Mouse (Mus musculus) stomach, embryonic 15.5 days (tissue): ENCODE measurements around the gene Gm3045. TPM values are rescaled to one million over a fixed set of nuclear protein-coding genes. Genes with fewer than 3 reads are reported as not detected.

ENCODE experiments used
- ATAC-seq: fragments of 200-750 bp; cut with Nextera tagmentation; 2 replicates; pipeline ENCODE4 v1.8.0; 2017; ENCODE audit warnings: low read depth, moderate number of reproducible peaks, moderate TSS enrichment; ENCODE audit not compliant: insufficient read depth, low FRiP score
- H3K27ac ChIP-seq: fragments of 300-500 bp; sonication (generic); 2 replicates; pipeline ENCODE4 v1.5.1; 2015; ENCODE audit warnings: mild to moderate bottlenecking, inconsistent platforms
- H3K27me3 ChIP-seq: fragments of 300-500 bp; sonication (generic); replicated peaks from 2 replicates; pipeline ENCODE4 v1.6.1; 2015; ENCODE audit warnings: inconsistent platforms
- H3K36me3 ChIP-seq: fragments of 300-500 bp; sonication (generic); 2 replicates; pipeline ENCODE4 v1.6.1; 2015; ENCODE audit warnings: inconsistent platforms
- H3K4me1 ChIP-seq: fragments of 300-500 bp; sonication (generic); 2 replicates; pipeline ENCODE4 v1.6.1; 2015; ENCODE audit warnings: inconsistent platforms
- H3K4me2 ChIP-seq: fragments of 300-500 bp; sonication (generic); 2 replicates; pipeline ENCODE4 v1.6.1; 2015; ENCODE audit warnings: mild to moderate bottlenecking, inconsistent platforms
- H3K4me3 ChIP-seq: fragments of 300-500 bp; sonication (generic); replicated peaks from 2 replicates; pipeline ENCODE4 v1.5.1; 2015; ENCODE audit warnings: inconsistent platforms
- H3K9ac ChIP-seq: fragments of 300-500 bp; sonication (generic); 2 replicates; pipeline ENCODE4 v1.6.1; 2015; ENCODE audit warnings: inconsistent platforms
- H3K9me3 ChIP-seq: fragments of 300-500 bp; sonication (generic); 2 replicates; pipeline ENCODE4 v1.6.1; 2016; ENCODE audit warnings: inconsistent platforms
- WGBS: fragments of 180-500 bp; shearing (Covaris S2); methylation state at CpG from one replicate; pipeline ENCODE4 v1.1.7; 2015; 5-methylcytosine and 5-hydroxymethylcytosine counted together
- polyA plus RNA-seq: library from polyadenylated mRNA; unstranded; fragments of >200 nt; fragmentation: Nextera tagmentation; extraction: Ambion mirVana; gene quantifications from 2 replicates; pipeline ENCODE4 v1.2.1, GENCODE M21; 2015

Gm3045 gene
- not detected in 2 replicates for polyA plus RNA-seq

- no peak within 1 kb of the TSS for H3K4me2 ChIP-seq
- peaks cover 3% of the 10 kb centered on the region; the same call in 1 of the 2 replicates for H3K4me1 ChIP-seq
- 66% methylated on average over 4 of the region's 4 CpGs for WGBS
- no peaks in the 10 kb centered on the region for H3K36me3 ChIP-seq
- H3K4me3 ChIP-seq = no peak within 1 kb of the TSS
- no peak for ATAC-seq
- H3K27ac ChIP-seq = no peak within 1 kb of the TSS
- H3K27me3 ChIP-seq = 0 out of 2 replicates have a peak, but pooled peaks cover 3% of the 10 kb centered on the region
- no peak within 1 kb of the TSS for H3K9ac ChIP-seq
- H3K9me3 ChIP-seq = no peaks in the 10 kb centered on the region
These were observed at the start of gene Gm3045 for GRCm38 (mm10) chr13:56426365-56426764. TSS of gene Gm3045 (plus strand) at chr13:56426594.

- Histone ChIP-seq H3K27me3 (no peaks in the 10 kb centered on the region), H3K4me1 (no peaks in the 10 kb centered on the region), H3K4me3 (no peak overlapping the region), H3K27ac (no peak overlapping the region), H3K9me3 (no peaks in the 10 kb centered on the region), H3K9ac (no peak overlapping the region), H3K36me3 (no peaks in the 10 kb centered on the region), H3K4me2 (no peak overlapping the region)
- WGBS = 62% methylated on average over 14 of the region's 14 CpGs
- ATAC-seq = no peak
These were observed 45.3 kb upstream of the Gm3045 start for GRCm38 (mm10) chr13:56380855-56381685.

- no peak overlapping the region for H3K4me3 ChIP-seq
- WGBS = 58% methylated on average over 3 of the region's 3 CpGs
- H3K4me1 ChIP-seq = no peaks in the 10 kb centered on the region
- H3K36me3 ChIP-seq = no peaks in the 10 kb centered on the region
- H3K27me3 ChIP-seq = no peaks in the 10 kb centered on the region
- H3K27ac ChIP-seq = no peak overlapping the region
- no peaks in the 10 kb centered on the region for H3K9me3 ChIP-seq
- H3K4me2 ChIP-seq = no peak overlapping the region
- ATAC-seq = no peak
- H3K9ac ChIP-seq = no peak overlapping the region
These were observed 43.0 kb upstream of the Gm3045 start for GRCm38 (mm10) chr13:56383406-56383805.

DNA sequence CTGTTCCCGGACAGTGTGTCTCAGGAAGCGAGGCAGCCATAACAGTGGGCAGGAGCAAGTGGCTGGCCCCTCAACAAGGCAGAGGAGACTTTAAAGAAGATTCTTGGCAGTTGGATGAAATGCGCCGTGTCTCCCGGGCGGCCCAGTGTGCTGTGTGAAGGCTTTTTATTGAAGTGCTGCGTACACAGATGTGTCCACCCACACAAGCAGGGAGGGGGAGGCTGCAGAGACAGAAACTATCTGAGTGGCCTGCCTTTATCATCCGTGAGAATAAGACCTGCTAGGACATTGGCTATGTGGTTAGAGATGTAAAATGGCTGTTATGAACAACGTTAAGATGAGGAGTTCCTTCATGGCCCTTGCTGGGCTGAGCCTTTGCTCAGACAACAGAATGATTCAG, 40.0 kb upstream of the Gm3045 start:
- Histone ChIP-seq H3K27me3 (no peaks in the 10 kb centered on the region), H3K4me2 (no peak overlapping the region), H3K36me3 (no peaks in the 10 kb centered on the region), H3K9ac (no peak overlapping the region), H3K4me3 (no peak overlapping the region), H3K27ac (no peak overlapping the region), H3K9me3 (no peaks in the 10 kb centered on the region), H3K4me1 (no peaks in the 10 kb centered on the region)
- 64% methylated on average over 9 of the region's 9 CpGs for WGBS
- ATAC-seq = no peak

- WGBS = 42% methylated on average over 5 of the region's 5 CpGs
- Histone ChIP-seq H3K36me3 (no peaks in the 10 kb centered on the region), H3K4me3 (no peak overlapping the region), H3K4me1 (no peaks in the 10 kb centered on the region), H3K9me3 (no peaks in the 10 kb centered on the region), H3K27me3 (no peaks in the 10 kb centered on the region), H3K4me2 (no peak overlapping the region), H3K27ac (no peak overlapping the region), H3K9ac (no peak overlapping the region)
- no peak for ATAC-seq
These were observed 39.0 kb upstream of the Gm3045 start for GRCm38 (mm10) chr13:56387374-56387773.

- WGBS = 63% methylated on average over 1 of the region's 1 CpGs
These were observed 38.4 kb upstream of the Gm3045 start for GRCm38 (mm10) chr13:56388042-56388441.

GRCm38 (mm10) chr13:56397572-56397971, 28.8 kb upstream of the Gm3045 start:
- ATAC-seq = peak; percentile 35; the same call in 1 of the 2 replicates
- H3K9ac ChIP-seq = no peak overlapping the region
- no peak overlapping the region for H3K4me2 ChIP-seq
- no peaks in the 10 kb centered on the region for H3K36me3 ChIP-seq
- no peak overlapping the region for H3K4me3 ChIP-seq
- H3K27me3 ChIP-seq = no peaks in the 10 kb centered on the region
- H3K9me3 ChIP-seq = no peaks in the 10 kb centered on the region
- peaks cover 10% of the 10 kb centered on the region; the same call in 1 of the 2 replicates for H3K4me1 ChIP-seq
- WGBS = 26% methylated on average over 5 of the region's 5 CpGs
- peak overlapping the region; percentile 35; the same call in 1 of the 2 replicates for H3K27ac ChIP-seq

More at GRCm38 (mm10) chr13:56388042-56388441, 38.4 kb upstream of the Gm3045 start:
- Histone ChIP-seq H3K4me1 (no peaks in the 10 kb centered on the region), H3K4me2 (no peak overlapping the region), H3K36me3 (no peaks in the 10 kb centered on the region), H3K9me3 (no peaks in the 10 kb centered on the region), H3K27ac (no peak overlapping the region), H3K9ac (no peak overlapping the region), H3K4me3 (no peak overlapping the region), H3K27me3 (no peaks in the 10 kb centered on the region)
- ATAC-seq = no peak

DNA sequence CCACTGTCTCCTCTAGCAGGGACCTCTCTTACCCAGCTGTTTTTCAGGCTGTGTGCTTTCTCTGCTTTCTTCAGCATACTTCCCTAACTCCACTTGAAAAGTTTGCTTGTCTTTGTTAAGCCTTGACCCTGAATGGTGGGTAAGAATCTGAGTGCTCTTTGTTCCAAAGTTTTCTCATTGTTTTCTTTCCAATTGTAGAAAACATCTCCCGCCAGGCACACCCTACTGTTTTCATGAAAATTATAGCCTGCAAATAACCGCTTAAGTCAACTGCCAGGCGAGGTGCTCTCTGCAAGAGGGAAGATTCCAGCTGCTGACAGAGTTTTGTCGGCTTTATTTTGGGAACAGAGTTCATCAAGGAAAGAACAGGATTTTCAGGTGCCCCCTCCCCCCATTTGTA, 25.2 kb upstream of the Gm3045 start:
- Histone ChIP-seq H3K36me3 (no peaks in the 10 kb centered on the region), H3K4me3 (no peak overlapping the region), H3K9me3 (no peaks in the 10 kb centered on the region), H3K4me2 (no peak overlapping the region), H3K9ac (no peak overlapping the region), H3K4me1 (peaks cover 10% of the 10 kb centered on the region; the same call in 1 of the 2 replicates), H3K27ac (no peak overlapping the region), H3K27me3 (no peaks in the 10 kb centered on the region)
- WGBS = 64% methylated on average over 4 of the region's 4 CpGs
- ATAC-seq = no peak

GRCm38 (mm10) chr13:56403381-56404086, 22.9 kb upstream of the Gm3045 start:
- Histone ChIP-seq H3K9me3 (no peaks in the 10 kb centered on the region), H3K4me3 (no peak overlapping the region), H3K27ac (no peak overlapping the region), H3K9ac (no peak overlapping the region), H3K4me2 (no peak overlapping the region), H3K27me3 (no peaks in the 10 kb centered on the region), H3K4me1 (no peaks in the 10 kb centered on the region), H3K36me3 (no peaks in the 10 kb centered on the region)
- no peak for ATAC-seq
- 80% methylated on average over 8 of the region's 8 CpGs for WGBS

DNA sequence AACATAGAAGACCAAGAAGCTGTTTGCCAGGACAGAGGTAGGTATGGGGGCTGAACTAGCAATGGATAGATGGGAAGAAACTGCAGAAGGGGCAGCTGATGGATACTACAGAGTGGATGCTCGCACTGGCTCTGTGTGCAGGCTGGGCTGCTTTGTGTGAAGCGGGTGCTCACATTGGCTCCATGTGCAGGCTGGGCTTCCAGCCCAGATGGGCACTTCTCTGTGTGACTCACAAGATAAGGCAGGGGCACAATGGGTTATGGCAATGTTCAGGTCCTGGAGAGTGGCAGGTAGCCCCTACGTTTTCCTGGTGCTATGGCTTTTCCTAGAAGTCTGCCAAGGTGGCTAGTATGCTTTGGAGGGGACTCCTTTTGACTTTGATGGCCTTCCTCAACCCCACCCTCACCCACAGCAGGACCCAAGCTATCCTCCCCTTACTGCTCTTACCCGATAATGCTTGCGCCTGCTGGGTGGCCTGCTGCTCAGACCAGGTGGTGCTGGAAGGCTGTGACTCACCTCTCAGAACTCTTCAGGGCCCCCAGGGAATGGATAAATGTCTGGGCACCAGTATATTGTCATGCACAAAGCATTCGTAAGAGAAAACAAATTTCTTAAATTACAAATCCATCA, 21.8 kb upstream of the Gm3045 start:
- Histone ChIP-seq H3K9me3 (no peaks in the 10 kb centered on the region), H3K4me1 (no peaks in the 10 kb centered on the region), H3K27ac (no peak overlapping the region), H3K4me2 (no peak overlapping the region), H3K4me3 (no peak overlapping the region), H3K36me3 (no peaks in the 10 kb centered on the region), H3K9ac (no peak overlapping the region), H3K27me3 (no peaks in the 10 kb centered on the region)
- ATAC-seq = no peak
- WGBS = 61% methylated on average over 6 of the region's 6 CpGs

- H3K27ac ChIP-seq = no peak overlapping the region
- WGBS = 80% methylated on average over 9 of the region's 9 CpGs
- no peaks in the 10 kb centered on the region for H3K4me1 ChIP-seq
- no peak overlapping the region for H3K9ac ChIP-seq
- ATAC-seq = no peak
- no peak overlapping the region for H3K4me2 ChIP-seq
- H3K4me3 ChIP-seq = no peak overlapping the region
- no peaks in the 10 kb centered on the region for H3K9me3 ChIP-seq
- H3K27me3 ChIP-seq = no peaks in the 10 kb centered on the region
- H3K36me3 ChIP-seq = no peaks in the 10 kb centered on the region
These were observed 14.0 kb upstream of the Gm3045 start for GRCm38 (mm10) chr13:56412286-56412873.
